Mouse (Mus musculus): ENCODE results near the gene Lhfp. TPM values are rescaled to one million over a fixed set of nuclear protein-coding genes. Genes with fewer than 3 reads are reported as not detected.

The Lhfp gene
- 64.5 and 85.7 TPM in 2 replicates for polyA plus RNA-seq (2014; fragmentation: Nextera tagmentation; extraction: Ambion mirVana)

- peak; percentile 82 for ATAC-seq (replicated peaks; ENCODE audit: insufficient number of reproducible peaks, low FRiP score, low TSS enrichment)
- H3K4me1 ChIP-seq (ENCODE audit: control insufficient read depth, insufficient read depth, low read length) = peaks cover 35% of the 10 kb centered on the region
- no peaks in the 10 kb centered on the region for H3K27me3 ChIP-seq (ENCODE audit: control insufficient read depth, insufficient read depth, low read length)
- peak within 1 kb of the TSS; percentile 69 for H3K4me3 ChIP-seq (ENCODE audit: low read depth, low read length)
- under 1% methylated on average over 56 of the region's 58 CpGs for WGBS (ENCODE audit: insufficient replicate concordance)
- H3K9me3 ChIP-seq (replicated peaks; ENCODE audit: control insufficient read depth, low read length) = no peaks in the 10 kb centered on the region
- no peaks in the 10 kb centered on the region for H3K36me3 ChIP-seq (ENCODE audit: control insufficient read depth, insufficient read depth, low read length)
- H3K27ac ChIP-seq (ENCODE audit: low read depth, low read length) = peak within 1 kb of the TSS; percentile 88
- peak within 1 kb of the TSS; percentile 88 for H3K9ac ChIP-seq (ENCODE audit: low read depth, low read length)
- peak within 1 kb of the TSS; percentile 88 for H3K4me2 ChIP-seq
Observed at GRCm38 (mm10) chr3:53041411-53042239, at the start of gene Lhfp. Gene Lhfp, plus strand, starts transcription at chr3:53041528.

- no peak overlapping the region for H3K4me2 ChIP-seq
- H3K4me3 ChIP-seq (ENCODE audit: low read depth, low read length) = no peak overlapping the region
- no peak overlapping the region for H3K27ac ChIP-seq (ENCODE audit: low read depth, low read length)
- WGBS (ENCODE audit: insufficient replicate concordance) = 86% methylated on average over 10 of the region's 10 CpGs
- H3K9ac ChIP-seq (ENCODE audit: low read depth, low read length) = no peak overlapping the region
- no peak for ATAC-seq (replicated peaks; ENCODE audit: insufficient number of reproducible peaks, low FRiP score, low TSS enrichment)
- no peaks in the 10 kb centered on the region for H3K9me3 ChIP-seq (replicated peaks; ENCODE audit: control insufficient read depth, low read length)
- peaks cover 12% of the 10 kb centered on the region for H3K36me3 ChIP-seq (ENCODE audit: control insufficient read depth, insufficient read depth, low read length)
- no peaks in the 10 kb centered on the region for H3K4me1 ChIP-seq (ENCODE audit: control insufficient read depth, insufficient read depth, low read length)
- no peaks in the 10 kb centered on the region for H3K27me3 ChIP-seq (ENCODE audit: control insufficient read depth, insufficient read depth, low read length)
Observed at GRCm38 (mm10) chr3:52993296-52993695, 48.0 kb upstream of the Lhfp start.

- Histone ChIP-seq H3K27ac (ENCODE audit: low read depth, low read length) (no peak overlapping the region), H3K4me1 (ENCODE audit: control insufficient read depth, insufficient read depth, low read length) (no peaks in the 10 kb centered on the region), H3K4me3 (ENCODE audit: low read depth, low read length) (no peak overlapping the region), H3K27me3 (ENCODE audit: control insufficient read depth, insufficient read depth, low read length) (no peaks in the 10 kb centered on the region), H3K9me3 (replicated peaks; ENCODE audit: control insufficient read depth, low read length) (no peaks in the 10 kb centered on the region), H3K4me2 (no peak overlapping the region), H3K36me3 (ENCODE audit: control insufficient read depth, insufficient read depth, low read length) (peaks cover 9% of the 10 kb centered on the region), H3K9ac (ENCODE audit: low read depth, low read length) (no peak overlapping the region)
- WGBS (ENCODE audit: insufficient replicate concordance) = 70% methylated on average over 5 of the region's 5 CpGs
- ATAC-seq (replicated peaks; ENCODE audit: insufficient number of reproducible peaks, low FRiP score, low TSS enrichment) = no peak
Observed at GRCm38 (mm10) chr3:52994666-52995065, 46.7 kb upstream of the Lhfp start.

GRCm38 (mm10) chr3:52996635-52997034 is 44.7 kb upstream of the Lhfp start:
- Histone ChIP-seq H3K27me3 (ENCODE audit: control insufficient read depth, insufficient read depth, low read length) (no peaks in the 10 kb centered on the region), H3K27ac (ENCODE audit: low read depth, low read length) (no peak overlapping the region), H3K9ac (ENCODE audit: low read depth, low read length) (no peak overlapping the region), H3K4me2 (no peak overlapping the region), H3K9me3 (replicated peaks; ENCODE audit: control insufficient read depth, low read length) (no peaks in the 10 kb centered on the region), H3K36me3 (ENCODE audit: control insufficient read depth, insufficient read depth, low read length) (peaks cover 15% of the 10 kb centered on the region), H3K4me1 (ENCODE audit: control insufficient read depth, insufficient read depth, low read length) (no peaks in the 10 kb centered on the region), H3K4me3 (ENCODE audit: low read depth, low read length) (no peak overlapping the region)
- ATAC-seq (replicated peaks; ENCODE audit: insufficient number of reproducible peaks, low FRiP score, low TSS enrichment) = no peak
- 92% methylated on average over 5 of the region's 5 CpGs for WGBS (ENCODE audit: insufficient replicate concordance)

- no peak overlapping the region for H3K4me3 ChIP-seq (ENCODE audit: low read depth, low read length)
- no peak overlapping the region for H3K9ac ChIP-seq (ENCODE audit: low read depth, low read length)
- WGBS (ENCODE audit: insufficient replicate concordance) = 65% methylated on average over 1 of the region's 1 CpGs
- no peaks in the 10 kb centered on the region for H3K9me3 ChIP-seq (replicated peaks; ENCODE audit: control insufficient read depth, low read length)
- no peaks in the 10 kb centered on the region for H3K27me3 ChIP-seq (ENCODE audit: control insufficient read depth, insufficient read depth, low read length)
- peaks cover 15% of the 10 kb centered on the region for H3K36me3 ChIP-seq (ENCODE audit: control insufficient read depth, insufficient read depth, low read length)
- H3K4me2 ChIP-seq = no peak overlapping the region
- no peak for ATAC-seq (replicated peaks; ENCODE audit: insufficient number of reproducible peaks, low FRiP score, low TSS enrichment)
- no peaks in the 10 kb centered on the region for H3K4me1 ChIP-seq (ENCODE audit: control insufficient read depth, insufficient read depth, low read length)
- no peak overlapping the region for H3K27ac ChIP-seq (ENCODE audit: low read depth, low read length)
Observed at GRCm38 (mm10) chr3:52997381-52997780, 43.9 kb upstream of the Lhfp start.

- WGBS (ENCODE audit: insufficient replicate concordance) = 65% methylated on average over 15 of the region's 15 CpGs
- Histone ChIP-seq H3K9ac (ENCODE audit: low read depth, low read length) (no peak overlapping the region), H3K4me1 (ENCODE audit: control insufficient read depth, insufficient read depth, low read length) (no peaks in the 10 kb centered on the region), H3K9me3 (replicated peaks; ENCODE audit: control insufficient read depth, low read length) (no peaks in the 10 kb centered on the region), H3K4me2 (no peak overlapping the region), H3K4me3 (ENCODE audit: low read depth, low read length) (no peak overlapping the region), H3K36me3 (ENCODE audit: control insufficient read depth, insufficient read depth, low read length) (peaks cover 15% of the 10 kb centered on the region), H3K27ac (ENCODE audit: low read depth, low read length) (no peak overlapping the region), H3K27me3 (ENCODE audit: control insufficient read depth, insufficient read depth, low read length) (no peaks in the 10 kb centered on the region)
- no peak for ATAC-seq (replicated peaks; ENCODE audit: insufficient number of reproducible peaks, low FRiP score, low TSS enrichment)
Observed at GRCm38 (mm10) chr3:52999016-52999744, 42.1 kb upstream of the Lhfp start.

GRCm38 (mm10) chr3:52999996-53000395 is 41.3 kb upstream of the Lhfp start:
- no peaks in the 10 kb centered on the region for H3K4me1 ChIP-seq (ENCODE audit: control insufficient read depth, insufficient read depth, low read length)
- H3K4me2 ChIP-seq = no peak overlapping the region
- ATAC-seq (replicated peaks; ENCODE audit: insufficient number of reproducible peaks, low FRiP score, low TSS enrichment) = no peak
- H3K9me3 ChIP-seq (replicated peaks; ENCODE audit: control insufficient read depth, low read length) = no peaks in the 10 kb centered on the region
- peaks cover 15% of the 10 kb centered on the region for H3K36me3 ChIP-seq (ENCODE audit: control insufficient read depth, insufficient read depth, low read length)
- no peak overlapping the region for H3K27ac ChIP-seq (ENCODE audit: low read depth, low read length)
- 80% methylated on average over 3 of the region's 3 CpGs for WGBS (ENCODE audit: insufficient replicate concordance)
- no peaks in the 10 kb centered on the region for H3K27me3 ChIP-seq (ENCODE audit: control insufficient read depth, insufficient read depth, low read length)
- H3K9ac ChIP-seq (ENCODE audit: low read depth, low read length) = no peak overlapping the region
- H3K4me3 ChIP-seq (ENCODE audit: low read depth, low read length) = no peak overlapping the region

GRCm38 (mm10) chr3:53002076-53002475 is 39.3 kb upstream of the Lhfp start:
- H3K4me1 ChIP-seq (ENCODE audit: control insufficient read depth, insufficient read depth, low read length) = no peaks in the 10 kb centered on the region
- ATAC-seq (replicated peaks; ENCODE audit: insufficient number of reproducible peaks, low FRiP score, low TSS enrichment) = no peak
- peaks cover 13% of the 10 kb centered on the region for H3K36me3 ChIP-seq (ENCODE audit: control insufficient read depth, insufficient read depth, low read length)
- H3K9me3 ChIP-seq (replicated peaks; ENCODE audit: control insufficient read depth, low read length) = no peaks in the 10 kb centered on the region
- 63% methylated on average over 6 of the region's 6 CpGs for WGBS (ENCODE audit: insufficient replicate concordance)
- no peak overlapping the region for H3K27ac ChIP-seq (ENCODE audit: low read depth, low read length)
- no peaks in the 10 kb centered on the region for H3K27me3 ChIP-seq (ENCODE audit: control insufficient read depth, insufficient read depth, low read length)
- no peak overlapping the region for H3K4me3 ChIP-seq (ENCODE audit: low read depth, low read length)
- no peak overlapping the region for H3K4me2 ChIP-seq
- H3K9ac ChIP-seq (ENCODE audit: low read depth, low read length) = no peak overlapping the region
